Comparison of ENCODE assay signal across 25 mouse cellular contexts in genomic region chr6:87748531-87748930, GRCm38 (mm10). TPM values are rescaled to one million over a fixed set of nuclear protein-coding genes. Genes with fewer than 3 reads are reported as not detected.
DNase-seq lines count a peak whose midpoint lies in the region; ATAC-seq lines count a peak whose summit lies in the region.
"Had no signal": no experiment of that assay in that cellular context is flagged by ENCODE, and none has a peak within 500 bp of the region (broad histone marks: within the 10 kb centered on the region; RNA-seq: fewer than 3 reads in every experiment).

No protein-coding gene starts in this region.

- peak; percentile 88 for DNase-seq in heart, adult 11 months
- no peak for DNase-seq in heart, adult 18-20 months
- DNase-seq in lung, postnatal 10 days, result peak; percentile 48
- no peak for DNase-seq in lung, postnatal 36 days
- peak; percentile 88 for DNase-seq in R1 (ENCODE audit: low read depth, low spot score)
- no peak for DNase-seq in adrenal gland, postnatal 25 days
- DNase-seq: adrenal gland, postnatal 10 days; cerebellum, adult 8-10 months; heart, postnatal 10 days; kidney, adult 9 months; kidney, postnatal 36 days; layer of hippocampus, postnatal 36 days; lung, adult 2 months; thymus, adult 2 months had no signal

- no peaks in the 10 kb centered on the region for H3K36me3 ChIP-seq in forebrain, embryonic 12.5 days (replicated peaks)
- H3K36me3 ChIP-seq in midbrain, embryonic 15.5 days (replicated peaks), result no peaks in the 10 kb centered on the region
- H3K36me3 ChIP-seq: forebrain, embryonic 15.5 days; heart, embryonic 12.5 days; limb, embryonic 12.5 days; neural tube, embryonic 15.5 days had no signal

- no peaks in the 10 kb centered on the region for H3K4me1 ChIP-seq in forebrain, embryonic 12.5 days
- no peaks in the 10 kb centered on the region for H3K4me1 ChIP-seq in midbrain, embryonic 15.5 days
- H3K4me1 ChIP-seq: forebrain, embryonic 15.5 days; limb, embryonic 12.5 days; neural tube, embryonic 15.5 days had no signal

- H3K9me3 ChIP-seq in forebrain, embryonic 12.5 days, result no peaks in the 10 kb centered on the region
- no peaks in the 10 kb centered on the region for H3K9me3 ChIP-seq in midbrain, embryonic 15.5 days
- H3K9me3 ChIP-seq: forebrain, embryonic 15.5 days; heart, embryonic 12.5 days; limb, embryonic 12.5 days; neural tube, embryonic 15.5 days had no signal

- no peaks in the 10 kb centered on the region for H3K27me3 ChIP-seq in forebrain, embryonic 12.5 days
- no peaks in the 10 kb centered on the region for H3K27me3 ChIP-seq in midbrain, embryonic 15.5 days (replicated peaks)
- H3K27me3 ChIP-seq: forebrain, embryonic 15.5 days; limb, embryonic 12.5 days; neural tube, embryonic 15.5 days had no signal

- no peak overlapping the region for H3K4me3 ChIP-seq in forebrain, embryonic 12.5 days (replicated peaks)
- no peak overlapping the region for H3K4me3 ChIP-seq in midbrain, embryonic 15.5 days
- H3K4me3 ChIP-seq: forebrain, embryonic 15.5 days; heart, embryonic 12.5 days; limb, embryonic 12.5 days; neural tube, embryonic 15.5 days had no signal

- no peak for ATAC-seq in forebrain, embryonic 12.5 days (ENCODE audit: low FRiP score)
- no peak for ATAC-seq in midbrain, embryonic 15.5 days (replicated peaks)
- ATAC-seq: forebrain, embryonic 15.5 days; hindbrain, postnatal 0 days; intestine, embryonic 16.5 days had no signal

- whole genome bisulfite sequencing in forebrain, embryonic 12.5 days, result 90% methylated on average over 6 of the region's 6 CpGs
- 90% methylated on average over 6 of the region's 6 CpGs for WGBS in midbrain, embryonic 15.5 days

- H3K4me2 ChIP-seq in forebrain, embryonic 12.5 days, result no peak overlapping the region
- no peak overlapping the region for H3K4me2 ChIP-seq in midbrain, embryonic 15.5 days
- H3K4me2 ChIP-seq: forebrain, embryonic 15.5 days; heart, embryonic 12.5 days; limb, embryonic 12.5 days; midbrain, embryonic 11.5 days; neural tube, embryonic 15.5 days had no signal

- H3K9ac ChIP-seq in forebrain, embryonic 12.5 days, result no peak overlapping the region
- no peak overlapping the region for H3K9ac ChIP-seq in midbrain, embryonic 15.5 days
- H3K9ac ChIP-seq: forebrain, embryonic 15.5 days; heart, embryonic 12.5 days; limb, embryonic 12.5 days; neural tube, embryonic 15.5 days had no signal

- no peak overlapping the region for H3K27ac ChIP-seq in forebrain, embryonic 12.5 days
- H3K27ac ChIP-seq in midbrain, embryonic 15.5 days, result no peak overlapping the region
- H3K27ac ChIP-seq: forebrain, embryonic 15.5 days; hindbrain, postnatal 0 days; limb, embryonic 12.5 days; neural tube, embryonic 15.5 days; stomach, postnatal 0 days had no signal

RNA-seq across cellular contexts. Expression of gene Efcc1, which starts 17.9 kb away (rescaled TPM):
- total RNA-seq in heart, adult 18-20 months (2021), result 1 to 10 TPM in 1 of 2 experiments, under 1 TPM in 1; 0.94 to 1.3 TPM
- total RNA-seq in adrenal gland, postnatal 25 days (2021), result 0.67 and 0.71 TPM in 2 replicates
- polyA plus RNA-seq in forebrain, embryonic 12.5 days (2016; fragmentation: Nextera tagmentation; extraction: Ambion mirVana), result 1.6 and 2.0 TPM in 2 replicates
- 5.4 and 6.7 TPM in 2 replicates for polyA plus RNA-seq in midbrain, embryonic 15.5 days (2015; fragmentation: Nextera tagmentation; extraction: Ambion mirVana)

RNA-seq across cellular contexts. Expression of gene Gp9, which starts 29.3 kb away (rescaled TPM):
- 1 to 10 TPM; 1.2 TPM for total RNA-seq in heart, adult 18-20 months (2021)
- total RNA-seq in adrenal gland, postnatal 25 days (2021), result not detected in 2 replicates
- 0.88 and 1.00 TPM in 2 replicates for polyA plus RNA-seq in forebrain, embryonic 12.5 days (2016; fragmentation: Nextera tagmentation; extraction: Ambion mirVana)
- 0.93 and 1.0 TPM in 2 replicates for polyA plus RNA-seq in midbrain, embryonic 15.5 days (2015; fragmentation: Nextera tagmentation; extraction: Ambion mirVana)
- total RNA-seq: gastrocnemius, adult 8-10 months; hindbrain, postnatal 0 days had no signal

Comparison
In these comparisons a context has a peak if more than half of its experiments do, and no peak if none do; other contexts are left out.
1. DNase-seq: peak in heart, adult 11 months (single experiment), lung, postnatal 10 days (single experiment) and R1 (single experiment); none in heart, adult 18-20 months (0 of 2), lung, postnatal 36 days (single experiment) and adrenal gland, postnatal 25 days (single experiment).